Mouse (Mus musculus): ENCODE data around the gene Itk.

DNA sequence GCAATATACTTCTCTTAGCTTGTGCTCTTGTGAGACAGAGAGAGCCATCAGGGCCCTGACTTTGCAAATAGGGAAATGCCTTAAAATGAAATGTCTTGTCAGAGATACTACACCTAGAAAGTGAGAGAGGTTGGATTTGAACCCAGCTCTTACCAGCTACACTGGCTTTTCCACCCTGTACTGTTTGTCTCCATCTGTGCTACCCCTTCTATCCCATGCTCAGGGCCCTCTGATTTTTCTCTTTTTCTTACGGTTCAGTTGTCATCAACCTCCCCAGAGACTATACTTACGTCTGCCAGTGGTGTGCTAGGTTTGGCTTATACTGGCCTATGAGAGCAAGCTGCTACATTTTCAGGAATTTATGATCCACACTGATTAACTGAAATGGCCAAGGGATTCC lies 4.4 kb downstream of the Itk start:
- TF ChIP-seq CTCF (IDR thresholded peaks at IDR 0.05; ENCODE audit: low read depth) (no peak), EP300 (optimal IDR thresholded peaks at IDR 0.05) (no peak)

Measured in stomach, postnatal 0 days (tissue).